ENCODE assay signal across 19 mouse cellular contexts in the genomic region with DNA sequence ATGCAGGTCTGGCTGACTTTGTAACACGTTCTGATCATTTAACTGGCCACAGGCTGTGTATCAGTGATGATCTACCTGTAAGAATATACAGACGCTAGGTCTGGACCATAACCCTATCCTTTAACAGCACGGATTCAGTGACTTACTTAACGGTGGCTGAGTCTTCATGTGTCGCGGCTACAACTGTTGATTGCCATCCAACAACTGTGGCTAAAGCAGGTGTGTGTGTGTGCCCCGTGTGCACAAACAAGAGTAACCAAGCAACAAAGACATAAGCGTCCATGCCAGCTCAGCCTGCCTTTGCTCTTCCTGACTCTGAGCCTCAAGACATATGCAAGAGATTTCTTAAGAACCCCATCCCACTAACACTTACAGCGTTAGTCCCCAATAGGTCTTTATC.
DNase-seq lines count a peak whose midpoint lies in the region; ATAC-seq and TF ChIP-seq lines count a peak whose summit lies in the region.
"Had no signal": no experiment of that assay in that cellular context is flagged by ENCODE, and none has a peak within 500 bp of the region (broad histone marks: within the 10 kb centered on the region; RNA-seq: fewer than 3 reads in every experiment).

No protein-coding gene starts in this region.

- H3K9me3 ChIP-seq in neural tube, embryonic 11.5 days (ENCODE audit: control insufficient read depth, low read length) = no peaks in the 10 kb centered on the region
- no peaks in the 10 kb centered on the region for H3K9me3 ChIP-seq in forebrain, embryonic 12.5 days

- TF ChIP-seq POLR2A in myocyte (IDR thresholded peaks at IDR 0.05; ENCODE audit: insufficient read length, low read depth) = no peak

- 88% methylated on average over 9 of the region's 9 CpGs for WGBS in neural tube, embryonic 11.5 days
- WGBS in forebrain, embryonic 12.5 days = 93% methylated on average over 9 of the region's 9 CpGs

- H3K4me1 ChIP-seq in neural tube, embryonic 11.5 days (ENCODE audit: control insufficient read depth, insufficient read depth, low read length) = peaks cover 7% of the 10 kb centered on the region
- peaks cover 33% of the 10 kb centered on the region for H3K4me1 ChIP-seq in forebrain, embryonic 12.5 days

- H3K27ac ChIP-seq in neural tube, embryonic 11.5 days (ENCODE audit: low read depth, low read length) = 0 out of 2 replicates have a peak overlapping the region, but pooled peaks have one; percentile 4
- no peak overlapping the region for H3K27ac ChIP-seq in forebrain, embryonic 12.5 days

- no peak for DNase-seq in neural tube, embryonic 11.5 days (ENCODE audit: low spot score)
- no peak for DNase-seq in neural tube, embryonic 10.5 days (ENCODE audit: extremely low spot score, low spot score)
- DNase-seq: adrenal gland, adult 2 months; adrenal gland, adult 8-10 months; adrenal gland, postnatal 10 days; adrenal gland, postnatal 14 days; adrenal gland, postnatal 25 days; adrenal gland, postnatal 36 days; B cell, adult 2 months; cerebellum, adult 11 months; cerebellum, adult 11-12 months; cerebellum, adult 18-20 months had no signal

- H3K4me3 ChIP-seq in neural tube, embryonic 11.5 days (ENCODE audit: low read depth, low read length) = no peak overlapping the region
- no peak overlapping the region for H3K4me3 ChIP-seq in myocyte
- no peak overlapping the region for H3K4me3 ChIP-seq in forebrain, embryonic 12.5 days (replicated peaks)

- no peaks in the 10 kb centered on the region for H3K36me3 ChIP-seq in neural tube, embryonic 11.5 days (ENCODE audit: control insufficient read depth, insufficient read depth, low read length)
- no peaks in the 10 kb centered on the region for H3K36me3 ChIP-seq in myocyte (ENCODE audit: control insufficient read depth, insufficient read depth)
- H3K36me3 ChIP-seq in forebrain, embryonic 12.5 days (replicated peaks) = no peaks in the 10 kb centered on the region
- H3K36me3 ChIP-seq: G1E had no signal

- H3ac ChIP-seq in myocyte (ENCODE audit: control insufficient read depth, insufficient read length) = no peak overlapping the region

- H3K79me2 ChIP-seq in myocyte (ENCODE audit: control insufficient read depth, insufficient read depth) = peaks cover 100% of the 10 kb centered on the region

- no peak for ATAC-seq in neural tube, embryonic 11.5 days (ENCODE audit: insufficient read depth, low FRiP score, low TSS enrichment)
- ATAC-seq in forebrain, embryonic 12.5 days (ENCODE audit: low FRiP score) = no peak
- ATAC-seq: activated CD4-positive, CD25-positive, alpha-beta regulatory T cell, adult 4 months; CD4-positive, CD25-positive, alpha-beta regulatory T cell, adult 4 months; Patski had no signal

- H3K9ac ChIP-seq in neural tube, embryonic 11.5 days (ENCODE audit: low read length) = no peak overlapping the region
- no peak overlapping the region for H3K9ac ChIP-seq in forebrain, embryonic 12.5 days

- no peak overlapping the region for H3K4me2 ChIP-seq in neural tube, embryonic 11.5 days (ENCODE audit: low read depth)
- H3K4me2 ChIP-seq in myocyte (ENCODE audit: low read depth) = no peak overlapping the region
- H3K4me2 ChIP-seq in forebrain, embryonic 12.5 days = no peak overlapping the region

- no peaks in the 10 kb centered on the region for H3K27me3 ChIP-seq in neural tube, embryonic 11.5 days (ENCODE audit: control insufficient read depth, insufficient read depth, low read length)
- no peaks in the 10 kb centered on the region for H3K27me3 ChIP-seq in myocyte (ENCODE audit: control insufficient read depth, insufficient read depth, insufficient read length)
- no peaks in the 10 kb centered on the region for H3K27me3 ChIP-seq in forebrain, embryonic 12.5 days
- H3K27me3 ChIP-seq: CH12.LX, Patski had no signal

TF ChIP-seq in myocyte, 11 proteins besides CTCF, POLR2A, EP300 and RAD21:
- TF ChIP-seq TCF3 (IDR thresholded peaks at IDR 0.05; ENCODE audit: insufficient read length, low read depth) (no peak), MYOG (IDR thresholded peaks at IDR 0.05; ENCODE audit: control insufficient read depth in 1 of 3, insufficient read depth in 1 of 3, insufficient read length in 2 of 3, low read depth in 2 of 3) (peak in 2 of 3 experiments; percentile 37 to 55), POLR2AphosphoS2 (IDR thresholded peaks at IDR 0.05; ENCODE audit: insufficient read length, low read depth) (no peak), REST (IDR thresholded peaks at IDR 0.05; ENCODE audit: insufficient read depth, insufficient read length) (no peak), TCF12 (IDR thresholded peaks at IDR 0.05; ENCODE audit: insufficient read depth, poor library complexity, severe bottlenecking) (no peak), SRF (IDR thresholded peaks at IDR 0.05; ENCODE audit: control insufficient read depth, insufficient read length, low read depth) (no peak), USF1 (IDR thresholded peaks at IDR 0.05; ENCODE audit: low read depth) (no peak), MYOD1 (IDR thresholded peaks at IDR 0.05; ENCODE audit: control insufficient read depth in 1 of 3, insufficient read length in 2 of 3, low read depth in 2 of 3) (peak in 2 of 3 experiments; percentile 63 to 74)
